Mouse (Mus musculus) brown adipose tissue, adult 24 weeks (tissue): ENCODE data around the gene Gm43518. TPM values are rescaled to one million over a fixed set of nuclear protein-coding genes. Genes with fewer than 3 reads are reported as not detected.

ENCODE experiments used
- H3K27ac ChIP-seq: fragments of 200-500 bp; replicated peaks from 2 replicates; pipeline ENCODE4 v1.5.1; 2012; ENCODE audit warnings: low read depth, mild to moderate bottlenecking, low read length
- H3K4me1 ChIP-seq: fragments of 200-500 bp; 2 replicates; pipeline ENCODE4 v1.6.1; 2012; ENCODE audit warnings: low read length, mixed read lengths; ENCODE audit not compliant: control insufficient read depth, insufficient read depth, insufficient read length
- H3K4me3 ChIP-seq: fragments of 200-500 bp; 2 replicates; pipeline ENCODE4 v1.5.1; 2012; ENCODE audit warnings: low read depth, mild to moderate bottlenecking, low read length, moderate library complexity; ENCODE audit not compliant: insufficient read depth
- polyA plus RNA-seq: library from polyadenylated mRNA; stranded (reverse); fragments of >200 nt; gene quantifications from 2 replicates; pipeline ENCODE4 v1.2.4, GENCODE M21; 2012; ENCODE audit not compliant: missing spikeins, insufficient read depth, insufficient read length

Gm43518 gene
- polyA plus RNA-seq, 1 experiment = not detected

DNA sequence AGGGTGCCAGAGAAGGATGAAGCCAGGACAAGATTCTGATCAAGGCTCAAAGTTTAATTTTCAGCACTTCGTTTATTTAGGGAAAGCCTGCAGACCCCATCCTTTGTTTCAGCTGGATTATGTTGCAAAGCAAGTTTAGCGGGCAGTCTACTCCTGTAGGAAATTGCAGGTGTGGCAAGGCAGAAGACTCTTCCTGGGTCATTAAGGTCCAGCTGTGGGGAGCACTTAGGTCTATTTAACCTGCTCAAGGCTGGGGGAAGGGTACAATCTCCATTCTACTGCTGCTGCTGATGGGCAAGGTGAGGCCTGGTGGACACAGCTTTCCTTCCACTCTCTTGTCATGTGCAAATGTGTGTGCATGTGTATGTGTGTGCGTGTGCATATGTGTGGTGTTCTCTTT lies 31.8 kb downstream of the Gm43518 start:
- Histone ChIP-seq H3K27ac (no peak overlapping the region), H3K4me1 (no peaks in the 10 kb centered on the region), H3K4me3 (no peak overlapping the region)

DNA sequence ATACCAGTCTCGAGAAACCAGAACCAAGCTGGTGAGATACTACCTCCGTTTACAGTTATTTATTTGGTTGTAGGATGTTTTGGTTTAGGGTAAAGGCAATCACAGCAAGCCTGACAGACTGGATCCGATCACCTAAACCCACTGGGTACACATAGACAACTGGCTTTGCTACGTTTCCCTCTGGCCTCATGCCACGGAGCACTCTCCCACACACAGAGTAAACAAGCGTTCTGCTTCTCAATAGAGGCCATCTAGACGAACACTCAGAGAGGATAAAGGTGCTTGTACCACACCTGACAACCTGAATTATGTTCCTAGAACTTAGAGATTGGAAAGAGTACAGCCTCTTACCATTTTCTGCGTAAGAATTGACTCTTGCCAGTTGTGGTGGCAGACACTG lies 32.9 kb downstream of the Gm43518 start:
- Histone ChIP-seq H3K4me3 (no peak overlapping the region), H3K27ac (no peak overlapping the region), H3K4me1 (no peaks in the 10 kb centered on the region)

DNA sequence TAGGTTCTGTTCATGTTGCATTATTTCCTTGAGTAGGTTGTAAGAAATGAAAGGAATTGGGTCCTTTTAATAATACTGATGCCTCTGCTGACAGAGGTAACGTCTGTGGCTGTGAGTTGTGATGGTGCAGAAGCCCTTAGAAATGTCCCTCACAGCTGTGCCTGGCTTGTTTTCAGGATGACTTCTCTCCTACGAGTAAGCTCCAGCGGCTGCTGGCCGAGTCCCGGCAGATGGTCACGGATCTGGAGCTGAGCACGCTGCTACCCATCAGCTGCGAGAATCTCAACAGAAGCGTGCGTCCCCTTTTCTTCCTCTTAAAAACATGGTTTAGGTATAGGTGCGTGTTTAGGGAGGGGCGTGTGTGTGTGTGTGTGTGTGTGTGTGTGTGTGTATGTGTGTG lies 33.8 kb downstream of the Gm43518 start:
- Histone ChIP-seq H3K4me1 (no peaks in the 10 kb centered on the region), H3K27ac (no peak overlapping the region), H3K4me3 (no peak overlapping the region)

- Histone ChIP-seq H3K4me1 (no peaks in the 10 kb centered on the region), H3K4me3 (no peak overlapping the region), H3K27ac (no peak overlapping the region)
Measured at GRCm38 (mm10) chr5:123964208-123964607, 37.0 kb downstream of the Gm43518 start.

- Histone ChIP-seq H3K4me1 (no peaks in the 10 kb centered on the region), H3K4me3 (no peak overlapping the region), H3K27ac (no peak overlapping the region)
Measured at GRCm38 (mm10) chr5:123966759-123967158, 39.5 kb downstream of the Gm43518 start.

DNA sequence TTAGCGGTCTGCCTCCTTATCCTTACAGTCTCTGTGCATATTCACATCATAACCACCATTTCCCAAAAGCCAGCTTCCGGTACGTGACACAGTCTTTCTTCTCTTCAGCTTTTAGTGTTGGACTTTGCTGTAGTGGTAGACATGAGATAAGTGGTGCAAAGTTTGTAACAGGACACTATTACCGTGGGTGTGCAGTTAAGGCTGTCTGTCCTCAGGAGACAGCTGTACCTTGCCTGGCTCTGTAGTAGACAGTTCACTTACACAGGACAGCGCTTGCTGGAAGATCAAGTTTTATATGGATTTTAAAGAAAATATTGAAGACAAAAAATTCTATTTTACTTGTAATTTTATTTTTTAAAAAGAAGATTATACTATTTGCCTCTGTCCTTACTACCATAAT lies 41.2 kb downstream of the Gm43518 start:
- H3K27ac ChIP-seq = no peak overlapping the region
- no peak overlapping the region for H3K4me3 ChIP-seq
- H3K4me1 ChIP-seq = no peaks in the 10 kb centered on the region

DNA sequence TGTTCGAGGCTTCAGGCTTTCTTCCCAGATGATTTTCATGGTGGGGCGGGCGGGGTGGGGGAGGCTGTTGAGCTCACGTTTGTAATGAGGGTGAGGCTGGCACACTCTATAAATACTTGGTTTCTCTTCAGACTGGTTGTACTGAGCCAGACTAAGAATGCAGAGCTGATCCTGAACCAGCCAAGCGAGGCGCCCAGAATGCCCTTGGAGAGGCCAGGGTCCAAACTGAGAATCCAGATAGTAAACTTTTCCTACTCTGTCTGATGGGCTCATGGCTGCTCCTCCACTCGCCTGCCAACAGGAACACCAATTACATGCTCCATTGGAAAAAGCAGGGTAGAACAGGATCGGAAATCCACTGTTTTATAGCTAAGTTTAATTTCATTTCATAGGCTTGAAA lies 42.0 kb downstream of the Gm43518 start:
- Histone ChIP-seq H3K4me1 (no peaks in the 10 kb centered on the region), H3K4me3 (no peak overlapping the region), H3K27ac (no peak overlapping the region)

DNA sequence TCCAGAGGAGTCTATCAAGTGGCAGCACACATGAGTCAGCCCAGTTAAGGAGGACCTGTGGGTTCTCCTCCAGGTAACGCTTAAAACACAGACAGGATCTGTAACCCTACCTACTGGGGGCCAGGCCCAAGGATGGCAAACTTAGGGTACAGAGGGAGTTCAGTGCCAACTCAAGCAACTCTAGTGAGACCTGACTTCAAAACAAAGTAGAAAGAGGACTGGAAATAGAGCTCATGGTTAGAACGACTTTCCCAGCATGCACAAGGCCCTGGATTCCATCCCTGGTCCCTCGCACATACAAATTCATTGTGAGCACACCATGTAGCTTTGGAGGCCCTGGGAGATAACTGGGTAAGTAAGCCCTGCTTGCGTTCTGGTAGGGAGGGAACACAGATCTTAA lies 43.4 kb downstream of the Gm43518 start:
- H3K4me1 ChIP-seq = peaks cover 5% of the 10 kb centered on the region
- H3K4me3 ChIP-seq = no peak overlapping the region
- H3K27ac ChIP-seq = no peak overlapping the region

GRCm38 (mm10) chr5:123972453-123972852 lies 45.2 kb downstream of the Gm43518 start:
- H3K4me1 ChIP-seq = peaks cover 9% of the 10 kb centered on the region
- no peak overlapping the region for H3K4me3 ChIP-seq
- H3K27ac ChIP-seq = no peak overlapping the region

DNA sequence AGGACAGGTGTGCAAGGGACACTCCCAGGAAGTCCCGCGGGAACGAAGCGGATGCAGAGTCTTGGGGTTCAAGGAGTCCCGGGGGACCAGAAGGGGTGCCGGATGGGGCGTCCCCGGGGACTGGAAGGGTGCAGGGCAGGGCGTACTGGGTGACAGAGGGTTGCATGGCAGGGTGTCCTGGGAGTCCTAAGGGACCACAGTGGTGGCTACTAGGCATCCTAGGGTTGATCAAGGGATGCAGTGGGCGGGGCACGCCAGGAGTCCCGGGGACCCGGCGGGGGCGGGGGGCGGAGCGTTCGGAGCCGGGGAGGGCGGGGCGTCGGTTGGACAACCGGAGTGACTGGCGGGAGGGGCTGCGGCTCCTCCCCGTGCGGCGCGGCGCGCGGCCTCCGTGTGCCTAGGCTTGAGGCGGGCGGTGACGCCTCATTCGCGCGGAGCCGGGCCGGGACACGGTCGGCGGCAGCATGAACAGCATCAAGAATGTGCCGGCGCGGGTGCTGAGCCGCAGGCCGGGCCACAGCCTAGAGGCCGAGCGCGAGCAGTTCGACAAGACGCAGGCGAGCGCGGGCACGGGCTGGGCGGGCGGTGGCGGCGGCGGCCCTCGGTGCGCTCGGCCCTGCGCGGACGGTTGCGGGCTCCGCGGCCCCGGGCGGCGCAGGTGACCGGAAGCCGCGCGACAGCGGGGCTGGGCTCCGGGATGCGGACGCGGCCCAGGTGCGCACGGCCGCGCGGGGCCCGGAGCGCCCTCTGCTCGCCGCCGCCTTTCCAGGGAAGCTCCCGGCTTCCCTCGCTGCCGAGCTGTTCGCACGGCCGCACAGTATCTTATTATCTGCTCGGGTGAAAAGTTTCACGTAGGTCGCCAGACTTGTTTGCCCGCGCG lies 46.3 kb downstream of the Gm43518 start, which contains the start of gene Hip1r:
TSS of gene Hip1r (plus strand) at position 330 of the 880 bp plus-strand sequence.
- no peak within 1 kb of the TSS; the same call in 1 of the 2 replicates for H3K27ac ChIP-seq
- H3K4me1 ChIP-seq = peaks cover 18% of the 10 kb centered on the region
- peak within 1 kb of the TSS; percentile 70 for H3K4me3 ChIP-seq

- Histone ChIP-seq H3K27ac (no peak overlapping the region; the same call in 1 of the 2 replicates), H3K4me3 (peak overlapping the region; percentile 70)
Measured at GRCm38 (mm10) chr5:123974179-123974485, 46.9 kb downstream of the Gm43518 start.

DNA sequence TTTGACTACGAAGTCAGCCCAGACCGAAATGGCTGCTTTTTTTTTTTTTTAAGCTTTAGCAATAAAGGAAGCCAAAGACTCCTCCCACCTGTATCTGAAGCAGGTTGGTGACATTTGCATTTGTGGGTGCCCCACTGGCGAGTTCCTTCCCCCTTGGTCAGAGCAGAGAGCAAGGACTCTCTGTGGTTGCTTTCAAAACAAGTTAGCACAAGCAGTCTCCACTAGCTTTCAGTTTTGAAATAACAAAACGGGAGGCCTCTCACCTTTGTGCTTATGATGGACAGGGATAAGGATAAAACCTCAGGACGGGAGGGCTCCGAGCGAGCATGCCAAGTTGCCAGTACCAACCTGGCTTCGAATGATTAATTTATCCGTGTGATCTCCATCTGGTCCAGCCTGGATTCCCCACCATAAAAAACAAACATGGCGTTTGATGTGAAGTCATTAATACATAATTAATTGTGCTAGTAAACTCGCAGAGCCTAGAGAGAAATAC lies 47.4 kb downstream of the Gm43518 start:
- peaks cover 26% of the 10 kb centered on the region for H3K4me1 ChIP-seq
- H3K4me3 ChIP-seq = peak overlapping the region; percentile 42
- peak overlapping the region; percentile 13; the same call in 1 of the 2 replicates for H3K27ac ChIP-seq

More at GRCm38 (mm10) chr5:123974179-123974485, 46.9 kb downstream of the Gm43518 start:
- peaks cover 22% of the 10 kb centered on the region for H3K4me1 ChIP-seq

- H3K4me3 ChIP-seq = no peak overlapping the region
- H3K27ac ChIP-seq = no peak overlapping the region
- peaks cover 35% of the 10 kb centered on the region for H3K4me1 ChIP-seq
Measured at GRCm38 (mm10) chr5:123975668-123976180, 48.5 kb downstream of the Gm43518 start.

- H3K27ac ChIP-seq = no peak overlapping the region
- peaks cover 40% of the 10 kb centered on the region for H3K4me1 ChIP-seq
- no peak overlapping the region for H3K4me3 ChIP-seq
Measured at GRCm38 (mm10) chr5:123977231-123977630, 50.0 kb downstream of the Gm43518 start.

GRCm38 (mm10) chr5:123978131-123978530 lies 50.9 kb downstream of the Gm43518 start:
- H3K27ac ChIP-seq = peak overlapping the region; percentile 46
- H3K4me1 ChIP-seq = peaks cover 40% of the 10 kb centered on the region
- no peak overlapping the region for H3K4me3 ChIP-seq
